Mouse (Mus musculus) heart, postnatal 14 days (tissue): ENCODE data around the gene Smarcad1. TPM values are rescaled to one million over a fixed set of nuclear protein-coding genes. Genes with fewer than 3 reads are reported as not detected.
"Not testable (repeated sequence)": the region's sequence is repeated elsewhere in the genome, so short reads cannot be mapped to it uniquely, and the experiment has no call there.

Source experiments
- DNase-seq, 2 experiments: peaks; one replicate each; pipeline ENCODE4 v3.0.0; 2021 to 2022
- intact Hi-C: fragments of 180-260 bp; cut with DNase I; formaldehyde crosslinking; loops from one replicate; pipeline ENCODE4 v1.15.1; 2025
- long read RNA-seq, 2 experiments: library from polyadenylated mRNA; stranded (forward); transcript quantifications; one replicate each; pipeline ENCODE4 v2.0.0; 2021
- total RNA-seq, 2 experiments: library from RNA; stranded (reverse); gene quantifications; 2 replicates each; pipeline ENCODE4 v1.2.3; 2021

Gene Smarcad1
- total RNA-seq: 10 to 100 TPM; 24.1 to 25.5 TPM
- long read RNA-seq, experiment 1, full-length matches to known transcripts: 4 of 9 reads
- long read RNA-seq, experiment 1, partial matches to known transcripts: 0 of 9 reads
- long read RNA-seq, experiment 1, other reads (novel, unspliced or antisense): 5 of 9 reads
- long read RNA-seq, experiment 2, full-length matches to known transcripts: 2 of 11 reads
- long read RNA-seq, experiment 2, partial matches to known transcripts: 2 of 11 reads
- long read RNA-seq, experiment 2, other reads (novel, unspliced or antisense): 7 of 11 reads

- intact Hi-C loops: loop anchor here (10.0 kb wide), 1 partner anchor 1492 kb away; the partner anchor contains the start of gene Mad2l1
- DNase-seq: peak; percentile 86 to 90
Measured at GRCm38 (mm10) chr6:65042491-65043171, at the start of gene Smarcad1. Gene Smarcad1, plus strand, starts transcription at chr6:65042583.

- intact Hi-C loops: no loop called here
- DNase-seq: no peak
Measured at GRCm38 (mm10) chr6:64996824-64997421, 45.5 kb upstream of the Smarcad1 start.

- intact Hi-C loops: no loop called here
- no peak for DNase-seq
Measured at GRCm38 (mm10) chr6:64997805-64998204, 44.6 kb upstream of the Smarcad1 start.

- intact Hi-C loops: not testable (repeated sequence)
- peak in 1 of 2 experiments; percentile 1 for DNase-seq
Measured at GRCm38 (mm10) chr6:65000757-65001156, 41.6 kb upstream of the Smarcad1 start.

- intact Hi-C loops: no loop called here
Measured at GRCm38 (mm10) chr6:65002196-65002595, 40.2 kb upstream of the Smarcad1 start.

GRCm38 (mm10) chr6:65008836-65009235 is 33.5 kb upstream of the Smarcad1 start:
- intact Hi-C loops: no loop called here
- DNase-seq: no peak

More at GRCm38 (mm10) chr6:65002196-65002595, 40.2 kb upstream of the Smarcad1 start:
- DNase-seq: no peak

GRCm38 (mm10) chr6:65011444-65011990 is 30.9 kb upstream of the Smarcad1 start:
- intact Hi-C loops: no loop called here
- no peak for DNase-seq

GRCm38 (mm10) chr6:65012142-65012541 is 30.2 kb upstream of the Smarcad1 start:
- intact Hi-C loops: no loop called here
- DNase-seq: no peak

- intact Hi-C loops: no loop called here
- DNase-seq: no peak
Measured at GRCm38 (mm10) chr6:65017566-65017965, 24.8 kb upstream of the Smarcad1 start.

GRCm38 (mm10) chr6:65018966-65019365 is 23.4 kb upstream of the Smarcad1 start:
- intact Hi-C loops, DNase-seq: not testable (repeated sequence)

- DNase-seq: no peak
- intact Hi-C loops: no loop called here
Measured at GRCm38 (mm10) chr6:65021883-65022282, 20.5 kb upstream of the Smarcad1 start.

GRCm38 (mm10) chr6:65023053-65023452 is 19.3 kb upstream of the Smarcad1 start:
- no peak for DNase-seq
- intact Hi-C loops: no loop called here

- no peak for DNase-seq
- intact Hi-C loops: no loop called here
Measured at GRCm38 (mm10) chr6:65024668-65025067, 17.7 kb upstream of the Smarcad1 start.

- no peak for DNase-seq
- intact Hi-C loops: no loop called here
Measured at GRCm38 (mm10) chr6:65025130-65025529, 17.3 kb upstream of the Smarcad1 start.

- DNase-seq: no peak
- intact Hi-C loops: no loop called here
Measured at GRCm38 (mm10) chr6:65034661-65035060, 7.7 kb upstream of the Smarcad1 start.

GRCm38 (mm10) chr6:65035469-65035868 is 6.9 kb upstream of the Smarcad1 start:
- DNase-seq: no peak
- intact Hi-C loops: no loop called here

- intact Hi-C loops: loop anchor here (10.0 kb wide), 1 partner anchor 1493 kb away; the partner anchor contains the start of gene Mad2l1
- no peak for DNase-seq
Measured at GRCm38 (mm10) chr6:65041932-65042331, 451 bp upstream of the Smarcad1 start.

- intact Hi-C loops: loop anchor here (10.0 kb wide), 1 partner anchor 1492 kb away; the partner anchor contains the start of gene Mad2l1
- DNase-seq: no peak
Measured at GRCm38 (mm10) chr6:65043241-65043640, 858 bp downstream of the Smarcad1 start.

- no peak for DNase-seq
- intact Hi-C loops: loop anchor here (10.0 kb wide), 1 partner anchor 1486 kb away; the partner anchor contains the start of gene Mad2l1
Measured at GRCm38 (mm10) chr6:65049100-65049499, 6.7 kb downstream of the Smarcad1 start.

- intact Hi-C loops: no loop called here
- DNase-seq: no peak
Measured at GRCm38 (mm10) chr6:65056620-65057019, 14.2 kb downstream of the Smarcad1 start.

GRCm38 (mm10) chr6:65057137-65057536 is 14.8 kb downstream of the Smarcad1 start:
- DNase-seq, intact Hi-C loops: not testable (repeated sequence)
